Mouse (Mus musculus): ENCODE results near the gene Krt27. TPM values are rescaled to one million over a fixed set of nuclear protein-coding genes. Genes with fewer than 3 reads are reported as not detected.
A peak's percentile ranks its signal among the peaks of the same experiment; 100 is the strongest.

Krt27 gene
- polyA plus RNA-seq, 1 experiment from 2014 or later, result 0.13 TPM

- no peaks in the 10 kb centered on the region for H3K4me1 ChIP-seq (ENCODE audit: control insufficient read depth, insufficient read depth, low read length)
- DNase-seq (ENCODE audit: low spot score) (peak; percentile 11), ATAC-seq (replicated peaks; ENCODE audit: insufficient number of reproducible peaks, low FRiP score, low TSS enrichment, low read depth) (no peak)
- WGBS, result 43% methylated on average over 10 of the region's 10 CpGs
- no peak overlapping the region for H3K4me2 ChIP-seq (ENCODE audit: low read depth, low read length)
- no peak overlapping the region for H3K4me3 ChIP-seq (ENCODE audit: low read depth, low read length)
- no peaks in the 10 kb centered on the region for H3K9me3 ChIP-seq (replicated peaks; ENCODE audit: control insufficient read depth, low read length)
- H3K27ac ChIP-seq (replicated peaks; ENCODE audit: low read depth, low read length), result no peak overlapping the region
- H3K36me3 ChIP-seq (replicated peaks; ENCODE audit: control insufficient read depth, insufficient read depth, low read depth, low read length), result no peaks in the 10 kb centered on the region
- no peaks in the 10 kb centered on the region for H3K27me3 ChIP-seq (ENCODE audit: control insufficient read depth, insufficient read depth, low read length)
- H3K9ac ChIP-seq (replicated peaks; ENCODE audit: low read length), result no peak overlapping the region
Measured at GRCm38 (mm10) chr11:99366791-99367190, 15.9 kb upstream of the Krt27 start.

DNA sequence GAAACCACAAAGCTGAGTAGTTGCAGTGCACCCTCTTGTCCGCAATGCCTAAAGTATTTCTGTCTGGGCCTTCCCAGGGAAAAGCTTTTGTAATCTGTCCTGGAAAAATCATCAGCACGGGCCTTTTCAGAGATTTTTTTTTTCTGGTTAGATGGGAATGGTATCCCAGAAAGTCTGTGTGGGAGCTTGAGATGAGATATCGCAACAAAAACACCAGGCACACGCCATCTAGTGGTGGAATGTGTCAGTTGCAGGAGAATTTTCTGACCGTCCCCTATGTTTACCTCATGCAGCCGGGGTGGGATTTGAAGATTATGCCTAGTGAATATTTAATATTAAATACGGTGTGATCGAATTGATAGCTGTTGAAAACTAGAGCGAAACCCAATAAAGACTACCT is 13.5 kb upstream of the Krt27 start:
- Histone ChIP-seq H3K9ac (replicated peaks; ENCODE audit: low read length) (no peak overlapping the region), H3K27ac (replicated peaks; ENCODE audit: low read depth, low read length) (no peak overlapping the region), H3K27me3 (ENCODE audit: control insufficient read depth, insufficient read depth, low read length) (no peaks in the 10 kb centered on the region), H3K4me2 (ENCODE audit: low read depth, low read length) (no peak overlapping the region), H3K36me3 (replicated peaks; ENCODE audit: control insufficient read depth, insufficient read depth, low read depth, low read length) (no peaks in the 10 kb centered on the region), H3K4me1 (ENCODE audit: control insufficient read depth, insufficient read depth, low read length) (no peaks in the 10 kb centered on the region), H3K4me3 (ENCODE audit: low read depth, low read length) (no peak overlapping the region), H3K9me3 (replicated peaks; ENCODE audit: control insufficient read depth, low read length) (no peaks in the 10 kb centered on the region)
- 24% methylated on average over 9 of the region's 9 CpGs for WGBS
- DNase-seq (ENCODE audit: low spot score), result peak; percentile 77
- ATAC-seq (replicated peaks; ENCODE audit: insufficient number of reproducible peaks, low FRiP score, low TSS enrichment, low read depth), result no peak

DNA sequence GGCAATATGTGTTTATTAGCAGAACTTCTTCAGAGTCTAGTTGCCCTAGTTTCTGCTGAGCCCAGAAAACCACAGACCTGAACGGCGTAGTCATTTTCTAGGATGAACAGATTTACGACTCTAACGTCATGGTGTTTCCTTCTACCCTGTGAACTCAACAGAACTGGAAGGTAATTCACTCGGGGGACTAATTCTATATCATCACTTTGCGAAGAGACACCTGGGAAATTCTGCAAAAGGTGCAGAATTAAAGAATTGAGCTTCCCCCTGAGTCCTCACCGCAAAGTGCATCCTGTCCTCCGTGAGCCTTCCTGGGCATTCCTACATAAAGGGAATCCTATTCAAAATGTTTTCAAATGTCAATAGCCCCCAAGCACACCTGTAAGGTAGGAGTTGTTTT is 10.5 kb upstream of the Krt27 start:
- ATAC-seq (replicated peaks; ENCODE audit: insufficient number of reproducible peaks, low FRiP score, low TSS enrichment, low read depth), result no peak
- Histone ChIP-seq H3K27ac (replicated peaks; ENCODE audit: low read depth, low read length) (no peak overlapping the region), H3K27me3 (ENCODE audit: control insufficient read depth, insufficient read depth, low read length) (no peaks in the 10 kb centered on the region), H3K9me3 (replicated peaks; ENCODE audit: control insufficient read depth, low read length) (no peaks in the 10 kb centered on the region), H3K36me3 (replicated peaks; ENCODE audit: control insufficient read depth, insufficient read depth, low read depth, low read length) (no peaks in the 10 kb centered on the region), H3K9ac (replicated peaks; ENCODE audit: low read length) (no peak overlapping the region), H3K4me1 (ENCODE audit: control insufficient read depth, insufficient read depth, low read length) (no peaks in the 10 kb centered on the region), H3K4me2 (ENCODE audit: low read depth, low read length) (no peak overlapping the region), H3K4me3 (ENCODE audit: low read depth, low read length) (no peak overlapping the region)
- WGBS, result 89% methylated on average over 8 of the region's 8 CpGs
- no peak for DNase-seq (ENCODE audit: low spot score)

DNA sequence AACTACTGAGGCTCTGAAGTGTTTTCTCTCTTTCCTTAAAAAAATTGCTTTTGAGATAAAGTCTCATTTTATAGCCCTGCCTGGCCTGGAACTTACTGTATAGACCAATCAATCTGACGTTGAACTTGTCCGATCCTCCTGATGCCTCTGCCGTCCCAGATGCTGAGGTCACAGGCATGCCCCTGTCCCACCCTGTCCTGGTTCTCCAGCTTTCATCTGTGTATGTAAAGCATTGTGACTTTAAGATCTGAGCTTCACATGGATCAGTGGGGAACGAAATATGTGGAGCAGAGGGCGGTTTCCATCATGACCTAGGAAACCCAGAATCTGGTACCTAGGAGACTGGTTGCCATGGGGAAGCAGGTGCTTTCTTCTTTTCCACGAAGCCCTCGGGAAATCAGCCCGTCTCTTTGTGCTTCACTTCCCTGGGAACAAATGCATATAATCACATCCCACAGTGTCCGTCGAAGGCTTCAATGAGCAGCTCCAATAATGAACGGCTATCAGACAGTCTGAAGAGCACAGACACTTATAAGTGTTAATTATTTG is 11.5 kb downstream of the Krt27 start:
- no peak for ATAC-seq (replicated peaks; ENCODE audit: insufficient number of reproducible peaks, low FRiP score, low TSS enrichment, low read depth)
- H3K27ac ChIP-seq (replicated peaks; ENCODE audit: low read depth, low read length), result no peak overlapping the region

DNA sequence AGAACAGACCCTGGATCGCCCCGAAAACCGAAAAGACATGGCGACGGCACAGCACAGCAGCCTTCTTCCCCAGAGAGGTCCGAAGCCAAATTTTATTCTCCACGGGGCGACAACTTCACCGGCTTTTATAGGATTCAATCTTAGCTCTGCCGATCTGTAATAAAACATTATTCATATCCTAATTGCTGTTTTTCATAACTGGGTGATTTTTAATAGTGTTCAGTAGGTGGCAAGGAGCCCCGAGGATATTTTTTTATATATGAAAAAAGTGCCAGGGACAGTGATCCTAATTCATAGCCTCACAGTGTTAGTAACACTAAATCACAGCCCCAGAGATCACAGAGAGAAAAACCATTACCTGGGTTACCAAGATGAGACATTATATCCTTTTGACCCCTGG is 13.0 kb downstream of the Krt27 start, which contains the start of gene Krt26:
Gene Krt26, minus strand, starts transcription at position 101 of the 400 bp plus-strand sequence.
- Histone ChIP-seq H3K4me1 (ENCODE audit: control insufficient read depth, insufficient read depth, low read length) (no peaks in the 10 kb centered on the region), H3K4me2 (ENCODE audit: low read depth, low read length) (no peak within 1 kb of the TSS), H3K27ac (replicated peaks; ENCODE audit: low read depth, low read length) (no peak within 1 kb of the TSS), H3K9me3 (replicated peaks; ENCODE audit: control insufficient read depth, low read length) (no peaks in the 10 kb centered on the region), H3K4me3 (ENCODE audit: low read depth, low read length) (no peak within 1 kb of the TSS), H3K9ac (replicated peaks; ENCODE audit: low read length) (no peak within 1 kb of the TSS), H3K27me3 (ENCODE audit: control insufficient read depth, insufficient read depth, low read length) (no peaks in the 10 kb centered on the region), H3K36me3 (replicated peaks; ENCODE audit: control insufficient read depth, insufficient read depth, low read depth, low read length) (no peaks in the 10 kb centered on the region)
- WGBS, result 92% methylated on average over 11 of the region's 11 CpGs
- no peak for DNase-seq (ENCODE audit: low spot score)
- no peak for ATAC-seq (replicated peaks; ENCODE audit: insufficient number of reproducible peaks, low FRiP score, low TSS enrichment, low read depth)

More for the DNA sequence above, 11.5 kb downstream of the Krt27 start:
- Histone ChIP-seq H3K27me3 (ENCODE audit: control insufficient read depth, insufficient read depth, low read length) (no peaks in the 10 kb centered on the region), H3K9ac (replicated peaks; ENCODE audit: low read length) (no peak overlapping the region), H3K4me3 (ENCODE audit: low read depth, low read length) (no peak overlapping the region), H3K9me3 (replicated peaks; ENCODE audit: control insufficient read depth, low read length) (no peaks in the 10 kb centered on the region), H3K4me2 (ENCODE audit: low read depth, low read length) (no peak overlapping the region), H3K4me1 (ENCODE audit: control insufficient read depth, insufficient read depth, low read length) (no peaks in the 10 kb centered on the region), H3K36me3 (replicated peaks; ENCODE audit: control insufficient read depth, insufficient read depth, low read depth, low read length) (no peaks in the 10 kb centered on the region)
- 85% methylated on average over 11 of the region's 11 CpGs for WGBS
- no peak for DNase-seq (ENCODE audit: low spot score)

GRCm38 (mm10) chr11:99333426-99333825 is 17.5 kb downstream of the Krt27 start:
- H3K9ac ChIP-seq (replicated peaks; ENCODE audit: low read length), result no peak overlapping the region
- no peak overlapping the region for H3K4me2 ChIP-seq (ENCODE audit: low read depth, low read length)
- no peaks in the 10 kb centered on the region for H3K27me3 ChIP-seq (ENCODE audit: control insufficient read depth, insufficient read depth, low read length)
- no peak overlapping the region for H3K27ac ChIP-seq (replicated peaks; ENCODE audit: low read depth, low read length)
- no peaks in the 10 kb centered on the region for H3K4me1 ChIP-seq (ENCODE audit: control insufficient read depth, insufficient read depth, low read length)
- ATAC-seq (replicated peaks; ENCODE audit: insufficient number of reproducible peaks, low FRiP score, low TSS enrichment, low read depth), result no peak
- H3K4me3 ChIP-seq (ENCODE audit: low read depth, low read length), result no peak overlapping the region
- DNase-seq (ENCODE audit: low spot score), result no peak
- no peaks in the 10 kb centered on the region for H3K9me3 ChIP-seq (replicated peaks; ENCODE audit: control insufficient read depth, low read length)
- whole genome bisulfite sequencing, result 75% methylated on average over 13 of the region's 13 CpGs
- no peaks in the 10 kb centered on the region for H3K36me3 ChIP-seq (replicated peaks; ENCODE audit: control insufficient read depth, insufficient read depth, low read depth, low read length)

DNA sequence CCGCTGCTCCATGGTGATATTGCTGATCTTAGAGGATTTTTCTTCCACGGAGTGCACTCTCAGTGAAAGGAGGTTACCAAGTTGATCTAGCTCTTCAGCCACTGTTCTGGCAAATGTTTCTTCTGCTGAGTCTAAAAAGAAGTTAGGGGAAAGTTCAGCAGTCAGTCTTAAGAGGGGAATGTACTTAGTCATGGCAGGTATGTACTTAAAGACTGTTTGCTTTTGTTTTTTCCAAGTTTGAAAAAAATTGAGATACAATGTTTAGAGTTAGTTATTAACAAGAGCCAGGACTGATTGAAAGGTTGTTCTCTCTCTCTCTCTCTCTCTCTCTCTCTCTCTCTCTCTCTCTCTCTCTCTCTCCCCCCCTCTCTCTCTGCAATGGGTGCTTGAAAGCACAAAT is 21.2 kb downstream of the Krt27 start:
- no peak overlapping the region for H3K27ac ChIP-seq (replicated peaks; ENCODE audit: low read depth, low read length)
- no peaks in the 10 kb centered on the region for H3K36me3 ChIP-seq (replicated peaks; ENCODE audit: control insufficient read depth, insufficient read depth, low read depth, low read length)
- ATAC-seq (replicated peaks; ENCODE audit: insufficient number of reproducible peaks, low FRiP score, low TSS enrichment, low read depth) (no peak), DNase-seq (ENCODE audit: low spot score) (no peak)
- H3K9me3 ChIP-seq (replicated peaks; ENCODE audit: control insufficient read depth, low read length), result no peaks in the 10 kb centered on the region
- no peak overlapping the region for H3K4me3 ChIP-seq (ENCODE audit: low read depth, low read length)
- no peak overlapping the region for H3K4me2 ChIP-seq (ENCODE audit: low read depth, low read length)
- H3K4me1 ChIP-seq (ENCODE audit: control insufficient read depth, insufficient read depth, low read length), result no peaks in the 10 kb centered on the region
- H3K27me3 ChIP-seq (ENCODE audit: control insufficient read depth, insufficient read depth, low read length), result no peaks in the 10 kb centered on the region
- WGBS, result 75% methylated on average over 2 of the region's 2 CpGs
- no peak overlapping the region for H3K9ac ChIP-seq (replicated peaks; ENCODE audit: low read length)

GRCm38 (mm10) chr11:99322851-99323250 is 28.1 kb downstream of the Krt27 start, which contains the start of gene Krt25:
Gene Krt25, minus strand, starts transcription at chr11:99322951.
- DNase-seq (ENCODE audit: low spot score) (no peak), ATAC-seq (replicated peaks; ENCODE audit: insufficient number of reproducible peaks, low FRiP score, low TSS enrichment, low read depth) (no peak)
- no peak within 1 kb of the TSS for H3K4me2 ChIP-seq (ENCODE audit: low read depth, low read length)
- H3K36me3 ChIP-seq (replicated peaks; ENCODE audit: control insufficient read depth, insufficient read depth, low read depth, low read length), result no peaks in the 10 kb centered on the region
- no peak within 1 kb of the TSS for H3K27ac ChIP-seq (replicated peaks; ENCODE audit: low read depth, low read length)
- H3K4me1 ChIP-seq (ENCODE audit: control insufficient read depth, insufficient read depth, low read length), result no peaks in the 10 kb centered on the region
- no peak within 1 kb of the TSS for H3K4me3 ChIP-seq (ENCODE audit: low read depth, low read length)
- H3K27me3 ChIP-seq (ENCODE audit: control insufficient read depth, insufficient read depth, low read length), result no peaks in the 10 kb centered on the region; the same call in 1 of the 2 replicates
- no peaks in the 10 kb centered on the region for H3K9me3 ChIP-seq (replicated peaks; ENCODE audit: control insufficient read depth, low read length)
- WGBS, result 92% methylated on average over 11 of the region's 11 CpGs
- no peak within 1 kb of the TSS for H3K9ac ChIP-seq (replicated peaks; ENCODE audit: low read length)
